Comparison of ENCODE assay signal across 8 mouse cellular contexts in the genomic region with DNA sequence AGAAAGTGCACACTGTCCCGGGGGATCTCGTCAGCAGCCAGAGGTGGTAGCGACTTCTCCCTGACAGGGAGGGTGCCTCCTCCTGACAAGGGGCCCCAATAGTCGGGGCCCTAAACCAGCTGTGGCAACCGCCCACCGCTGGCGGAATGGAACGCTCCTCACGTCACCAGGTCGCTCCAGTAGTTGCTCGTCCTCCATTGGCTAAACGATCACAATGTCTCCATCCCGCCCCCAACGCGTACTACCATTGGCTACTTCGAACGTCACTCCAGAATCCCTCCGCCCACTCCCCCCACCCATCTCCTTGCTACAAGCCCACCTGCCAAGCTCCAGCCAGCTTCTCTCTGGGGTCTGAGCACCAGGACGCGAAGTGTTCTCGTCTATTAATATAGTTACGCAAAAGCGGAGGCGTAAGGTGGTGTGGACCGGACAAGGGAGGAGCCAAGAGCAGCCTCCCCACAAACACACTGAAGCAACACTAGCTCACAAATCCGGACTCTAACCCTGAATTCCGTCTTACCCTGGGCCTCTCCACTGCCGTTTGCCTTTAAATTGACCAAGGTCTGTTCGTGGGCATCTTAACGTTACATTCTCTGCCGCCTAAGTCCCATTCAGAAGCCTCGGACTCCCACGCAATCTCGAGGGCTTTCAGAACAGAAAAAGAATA. TPM values are rescaled to one million over a fixed set of nuclear protein-coding genes. Genes with fewer than 3 reads are reported as not detected.
DNase-seq lines count a peak whose midpoint lies in the region; ATAC-seq and TF ChIP-seq lines count a peak whose summit lies in the region.

Gene Zdhhc9 (minus strand): TSS at position 360 of the 667 bp plus-strand sequence.

- TF ChIP-seq POLR2A in brain, embryonic 14.5 days (IDR thresholded peaks at IDR 0.05; ENCODE audit: borderline replicate concordance, extremely low read depth, insufficient read depth, insufficient read length, poor library complexity, severe bottlenecking) = peak; percentile 47; the same call in 1 of the 2 replicates

- H3K27me3 ChIP-seq in C2C12 (ENCODE audit: control insufficient read depth, insufficient read depth, insufficient read length) = no peaks in the 10 kb centered on the region
- peaks cover 2% of the 10 kb centered on the region; the same call in 1 of the 2 replicates for H3K27me3 ChIP-seq in erythroblast, embryonic 14.5 days (ENCODE audit: control insufficient read depth)
- H3K27me3 ChIP-seq in heart, embryonic 12.5 days (replicated peaks) = no peaks in the 10 kb centered on the region
- no peaks in the 10 kb centered on the region for H3K27me3 ChIP-seq in kidney, postnatal 0 days (ENCODE audit: insufficient read depth, low read length)
- peaks cover 4% of the 10 kb centered on the region; the same call in 1 of the 2 replicates for H3K27me3 ChIP-seq in liver, embryonic 11.5 days (replicated peaks; ENCODE audit: control insufficient read depth, insufficient read depth, low read length)
- H3K27me3 ChIP-seq in stomach, embryonic 14.5 days (ENCODE audit: control insufficient read depth, insufficient read depth, low read length) = no peaks in the 10 kb centered on the region

- 10% methylated on average over 34 of the region's 34 CpGs for WGBS in heart, embryonic 12.5 days
- whole genome bisulfite sequencing in kidney, postnatal 0 days = 15% methylated on average over 34 of the region's 34 CpGs
- 10% methylated on average over 34 of the region's 34 CpGs for WGBS in liver, embryonic 11.5 days
- 16% methylated on average over 34 of the region's 34 CpGs for WGBS in stomach, embryonic 14.5 days

- H3K36me3 ChIP-seq in C2C12 (ENCODE audit: control insufficient read depth, insufficient read depth) = no peaks in the 10 kb centered on the region
- H3K36me3 ChIP-seq in erythroblast, embryonic 14.5 days (ENCODE audit: control insufficient read depth) = no peaks in the 10 kb centered on the region
- peaks cover 4% of the 10 kb centered on the region; the same call in 1 of the 2 replicates for H3K36me3 ChIP-seq in heart, embryonic 12.5 days
- H3K36me3 ChIP-seq in kidney, postnatal 0 days (ENCODE audit: insufficient read depth, low read length) = no peaks in the 10 kb centered on the region
- no peaks in the 10 kb centered on the region for H3K36me3 ChIP-seq in liver, embryonic 11.5 days (ENCODE audit: control insufficient read depth, insufficient read depth, low read length)
- H3K36me3 ChIP-seq in stomach, embryonic 14.5 days (ENCODE audit: control insufficient read depth, insufficient read depth, low read length) = no peaks in the 10 kb centered on the region

- H3K4me2 ChIP-seq in heart, embryonic 12.5 days = peak within 1 kb of the TSS; percentile 65
- peak within 1 kb of the TSS; percentile 57 for H3K4me2 ChIP-seq in kidney, postnatal 0 days (ENCODE audit: low read length)
- peak within 1 kb of the TSS; percentile 66 for H3K4me2 ChIP-seq in liver, embryonic 11.5 days
- H3K4me2 ChIP-seq in stomach, embryonic 14.5 days (replicated peaks; ENCODE audit: low read depth, low read length) = peak within 1 kb of the TSS; percentile 50

- DNase-seq in brain, embryonic 14.5 days (ENCODE audit: low read depth) = peak; percentile 97
- peak; percentile 88 for DNase-seq in kidney, postnatal 0 days (ENCODE audit: low spot score)
- peak; percentile 77 for DNase-seq in liver, embryonic 11.5 days (ENCODE audit: low spot score)
- peak; percentile 93 for DNase-seq in naive thymus-derived CD4-positive, alpha-beta T cell, adult 2 months (ENCODE audit: low read depth)

- peak within 1 kb of the TSS; percentile 42 for H3K4me3 ChIP-seq in C2C12 (ENCODE audit: insufficient read depth, poor library complexity, severe bottlenecking)
- peak within 1 kb of the TSS; percentile 75 for H3K4me3 ChIP-seq in erythroblast, embryonic 14.5 days (replicated peaks)
- H3K4me3 ChIP-seq in heart, embryonic 12.5 days = peak within 1 kb of the TSS; percentile 73
- H3K4me3 ChIP-seq in kidney, postnatal 0 days (replicated peaks; ENCODE audit: low read depth, low read length) = peak within 1 kb of the TSS; percentile 67
- peak within 1 kb of the TSS; percentile 69 for H3K4me3 ChIP-seq in liver, embryonic 11.5 days (ENCODE audit: low read depth, low read length)
- H3K4me3 ChIP-seq in stomach, embryonic 14.5 days (ENCODE audit: low read depth, low read length) = peak within 1 kb of the TSS; percentile 56

- peaks cover 11% of the 10 kb centered on the region for H3K4me1 ChIP-seq in erythroblast, embryonic 14.5 days (ENCODE audit: control insufficient read depth)
- no peaks in the 10 kb centered on the region; the same call in 1 of the 2 replicates for H3K4me1 ChIP-seq in heart, embryonic 12.5 days (replicated peaks)
- no peaks in the 10 kb centered on the region for H3K4me1 ChIP-seq in kidney, postnatal 0 days (replicated peaks; ENCODE audit: insufficient read depth, low read length)
- H3K4me1 ChIP-seq in liver, embryonic 11.5 days (replicated peaks; ENCODE audit: control insufficient read depth, insufficient read depth, low read length) = no peaks in the 10 kb centered on the region
- H3K4me1 ChIP-seq in stomach, embryonic 14.5 days (ENCODE audit: control insufficient read depth, insufficient read depth, low read length) = no peaks in the 10 kb centered on the region

- ATAC-seq in heart, embryonic 12.5 days (ENCODE audit: insufficient number of reproducible peaks, low FRiP score) = peak; percentile 100
- ATAC-seq in kidney, postnatal 0 days (replicated peaks; ENCODE audit: low FRiP score, low read depth) = peak; percentile 97
- ATAC-seq in liver, embryonic 11.5 days (replicated peaks; ENCODE audit: low FRiP score) = peak; percentile 99
- peak; percentile 98 for ATAC-seq in stomach, embryonic 14.5 days (ENCODE audit: insufficient number of reproducible peaks, insufficient read depth, low FRiP score, low read depth)

- no peaks in the 10 kb centered on the region for H3K79me2 ChIP-seq in C2C12 (ENCODE audit: control insufficient read depth, insufficient read depth)

- peak within 1 kb of the TSS; percentile 73 for H3K9ac ChIP-seq in heart, embryonic 12.5 days
- H3K9ac ChIP-seq in kidney, postnatal 0 days (ENCODE audit: low read depth, low read length) = peak within 1 kb of the TSS; percentile 60
- peak within 1 kb of the TSS; percentile 70 for H3K9ac ChIP-seq in liver, embryonic 11.5 days (ENCODE audit: low read depth, low read length)
- H3K9ac ChIP-seq in stomach, embryonic 14.5 days (replicated peaks; ENCODE audit: low read depth, low read length) = peak within 1 kb of the TSS; percentile 50; the same call in 1 of the 2 replicates

- no peaks in the 10 kb centered on the region for H3K9me3 ChIP-seq in erythroblast, embryonic 14.5 days (ENCODE audit: control insufficient read depth, low read length)
- no peaks in the 10 kb centered on the region for H3K9me3 ChIP-seq in heart, embryonic 12.5 days (replicated peaks)
- H3K9me3 ChIP-seq in kidney, postnatal 0 days (replicated peaks; ENCODE audit: low read length) = no peaks in the 10 kb centered on the region
- H3K9me3 ChIP-seq in liver, embryonic 11.5 days (ENCODE audit: control insufficient read depth, low read length) = no peaks in the 10 kb centered on the region
- no peaks in the 10 kb centered on the region for H3K9me3 ChIP-seq in stomach, embryonic 14.5 days (ENCODE audit: control insufficient read depth, low read depth, low read length)

- H3ac ChIP-seq in C2C12 (ENCODE audit: control insufficient read depth, insufficient read length, low read depth) = peak within 1 kb of the TSS; percentile 94

- TF ChIP-seq CTCF in C2C12 (IDR thresholded peaks at IDR 0.05; ENCODE audit: control insufficient read depth, insufficient read depth, insufficient read length) = no peak
- TF ChIP-seq CTCF in brain, embryonic 14.5 days (IDR thresholded peaks at IDR 0.05; ENCODE audit: borderline replicate concordance, extremely low read depth, insufficient read depth, insufficient read length) = no peak
- TF ChIP-seq CTCF in kidney, postnatal 0 days (IDR thresholded peaks at IDR 0.05; ENCODE audit: low read depth) = no peak

- peak within 1 kb of the TSS; percentile 35 for H3K27ac ChIP-seq in heart, embryonic 12.5 days (ENCODE audit: poor library complexity, severe bottlenecking)
- peak within 1 kb of the TSS; percentile 68; the same call in 1 of the 2 replicates for H3K27ac ChIP-seq in kidney, postnatal 0 days
- peak within 1 kb of the TSS; percentile 46; the same call in 1 of the 2 replicates for H3K27ac ChIP-seq in liver, embryonic 11.5 days (ENCODE audit: low read depth, low read length)
- no peak within 1 kb of the TSS for H3K27ac ChIP-seq in stomach, embryonic 14.5 days (ENCODE audit: low read length)

- no peaks in the 10 kb centered on the region for H3K79me3 ChIP-seq in C2C12 (ENCODE audit: low read depth)

TF ChIP-seq in C2C12, 6 proteins besides CTCF, POLR2A, EP300 and RAD21:
- TF ChIP-seq MYOD1 (IDR thresholded peaks at IDR 0.05; ENCODE audit: control insufficient read depth, insufficient read length, low read depth) (no peak), MAX (IDR thresholded peaks at IDR 0.05) (peak; percentile 0), CEBPB (IDR thresholded peaks at IDR 0.05; ENCODE audit: low read depth) (no peak), MYOG (IDR thresholded peaks at IDR 0.05; ENCODE audit: control insufficient read depth, extremely low read depth, insufficient read length) (no peak), FOSL1 (IDR thresholded peaks at IDR 0.05; ENCODE audit: insufficient read depth, low read length, poor library complexity, severe bottlenecking) (no peak)

RNA-seq across cellular contexts. Expression of gene Zdhhc9, which starts in this region (rescaled TPM):
- 5.9 TPM for polyA plus RNA-seq in C2C12 (2012; fragmentation: generic; extraction: Trizol)
- polyA plus RNA-seq in brain, embryonic 14.5 days (2012; rRNA removed) = 53.6 and 65.2 TPM in 2 replicates
- 0.29 and 0.30 TPM in 2 replicates for polyA plus RNA-seq in erythroblast, embryonic 14.5 days (2012)
- polyA plus RNA-seq in heart, embryonic 12.5 days (2016; fragmentation: Nextera tagmentation; extraction: Ambion mirVana) = 2.6 and 3.9 TPM in 2 replicates
- 3.8 and 5.1 TPM in 2 replicates for polyA plus RNA-seq in kidney, postnatal 0 days (2015; fragmentation: Nextera tagmentation; extraction: Ambion mirVana)
- 2.6 and 3.1 TPM in 2 replicates for polyA plus RNA-seq in liver, embryonic 11.5 days (2014; fragmentation: Nextera tagmentation; extraction: Ambion mirVana)
- 7.1 and 8.2 TPM in 2 replicates for polyA plus RNA-seq in stomach, embryonic 14.5 days (2014; fragmentation: Nextera tagmentation; extraction: Ambion mirVana)
